Mouse (Mus musculus): ENCODE measurements at regions not wholly inside any gene's neighbourhood (a gene's known extent, or its start where the extent isn't known, plus 50 kb on each side); places are given as distances from the start of the nearest gene placed in this dataset.

DNA sequence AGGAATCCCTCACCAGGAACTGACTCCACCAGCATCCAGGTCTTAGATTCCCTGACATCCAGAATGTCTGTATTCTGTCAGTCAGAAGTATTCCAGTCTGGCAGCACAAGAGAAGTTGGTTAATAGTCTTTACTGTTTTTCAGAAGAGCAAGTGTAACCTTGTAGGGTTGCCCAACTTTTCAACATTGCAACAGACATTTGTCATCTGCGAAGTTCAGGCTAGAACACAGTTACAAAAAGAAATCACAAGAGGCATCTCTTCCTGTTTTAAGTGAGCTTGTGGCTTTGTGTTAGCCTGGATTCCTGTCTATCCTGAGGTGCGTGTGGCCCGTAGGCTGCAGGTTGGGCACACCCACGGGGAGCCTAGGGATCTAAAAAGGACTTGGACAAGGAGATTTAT, 158.0 kb upstream of the Ankrd55 start:
- H3K4me2 ChIP-seq (ENCODE audit: low read depth) = no peak overlapping the region
- no peaks in the 10 kb centered on the region for H3K79me2 ChIP-seq (ENCODE audit: control insufficient read depth, insufficient read depth)
- H3K4me3 ChIP-seq = no peak overlapping the region
- TF ChIP-seq SRF (IDR thresholded peaks at IDR 0.05; ENCODE audit: control insufficient read depth, insufficient read length, low read depth) (no peak), MAX (IDR thresholded peaks at IDR 0.05; ENCODE audit: low read depth) (no peak), TCF3 (IDR thresholded peaks at IDR 0.05; ENCODE audit: insufficient read length, low read depth) (no peak), E2F4 (IDR thresholded peaks at IDR 0.05; ENCODE audit: insufficient read depth) (no peak), POLR2AphosphoS2 (IDR thresholded peaks at IDR 0.05; ENCODE audit: insufficient read length, low read depth) (no peak), MYOG (IDR thresholded peaks at IDR 0.05; ENCODE audit: control insufficient read depth in 1 of 3, insufficient read depth in 1 of 3, insufficient read length in 2 of 3, low read depth in 2 of 3) (no peak), CEBPB (IDR thresholded peaks at IDR 0.05; ENCODE audit: insufficient read depth, poor library complexity, severe bottlenecking) (no peak), TCF12 (IDR thresholded peaks at IDR 0.05; ENCODE audit: insufficient read depth, poor library complexity, severe bottlenecking) (no peak), REST (IDR thresholded peaks at IDR 0.05; ENCODE audit: insufficient read depth, insufficient read length) (no peak), USF1 (IDR thresholded peaks at IDR 0.05; ENCODE audit: low read depth) (no peak), POLR2A (IDR thresholded peaks at IDR 0.05; ENCODE audit: insufficient read length, low read depth) (no peak), MYOD1 (IDR thresholded peaks at IDR 0.05; ENCODE audit: control insufficient read depth in 1 of 3, insufficient read length in 2 of 3, low read depth in 2 of 3) (no peak)
- H3ac ChIP-seq (ENCODE audit: control insufficient read depth, insufficient read length) = no peak overlapping the region
- no peaks in the 10 kb centered on the region for H3K36me3 ChIP-seq (ENCODE audit: control insufficient read depth, insufficient read depth)
- H3K27me3 ChIP-seq (ENCODE audit: control insufficient read depth, insufficient read depth, insufficient read length) = no peaks in the 10 kb centered on the region

DNA sequence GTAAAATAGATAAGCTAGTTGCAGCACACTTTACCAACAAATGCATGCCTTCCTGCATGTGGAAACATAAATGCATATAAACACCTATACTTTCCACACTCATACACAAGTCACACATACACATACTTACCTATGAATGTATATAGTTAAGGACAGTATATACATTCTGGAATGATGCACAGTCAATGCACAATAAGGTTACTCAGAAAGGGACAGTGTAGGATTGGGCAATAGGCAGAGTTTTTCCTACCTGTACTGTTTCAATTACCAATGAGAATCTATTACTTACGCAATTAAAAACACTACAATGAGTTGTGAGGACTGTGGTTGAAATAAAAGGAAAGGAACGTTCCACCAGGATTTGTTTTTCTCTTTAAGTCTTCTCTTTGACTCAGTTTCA, 157.5 kb upstream of the Ankrd55 start:
- Histone ChIP-seq H3K27me3 (ENCODE audit: control insufficient read depth, insufficient read depth, insufficient read length) (no peaks in the 10 kb centered on the region), H3K36me3 (ENCODE audit: control insufficient read depth, insufficient read depth) (no peaks in the 10 kb centered on the region), H3K4me3 (no peak overlapping the region), H3K4me2 (ENCODE audit: low read depth) (no peak overlapping the region), H3K79me2 (ENCODE audit: control insufficient read depth, insufficient read depth) (no peaks in the 10 kb centered on the region), H3ac (ENCODE audit: control insufficient read depth, insufficient read length) (no peak overlapping the region)
- no peak for TF ChIP-seq TCF3 (IDR thresholded peaks at IDR 0.05; ENCODE audit: insufficient read length, low read depth)
- no peak for TF ChIP-seq MYOD1 (IDR thresholded peaks at IDR 0.05; ENCODE audit: control insufficient read depth in 1 of 3, insufficient read length in 2 of 3, low read depth in 2 of 3)
- TF ChIP-seq MYOG (IDR thresholded peaks at IDR 0.05; ENCODE audit: control insufficient read depth in 1 of 3, insufficient read depth in 1 of 3, insufficient read length in 2 of 3, low read depth in 2 of 3) = no peak
- TF ChIP-seq SRF (IDR thresholded peaks at IDR 0.05; ENCODE audit: control insufficient read depth, insufficient read length, low read depth) = no peak
- TF ChIP-seq POLR2AphosphoS2 (IDR thresholded peaks at IDR 0.05; ENCODE audit: insufficient read length, low read depth) = no peak
- TF ChIP-seq MAX (IDR thresholded peaks at IDR 0.05; ENCODE audit: low read depth) = no peak
- TF ChIP-seq TCF12 (IDR thresholded peaks at IDR 0.05; ENCODE audit: insufficient read depth, poor library complexity, severe bottlenecking) = no peak

DNA sequence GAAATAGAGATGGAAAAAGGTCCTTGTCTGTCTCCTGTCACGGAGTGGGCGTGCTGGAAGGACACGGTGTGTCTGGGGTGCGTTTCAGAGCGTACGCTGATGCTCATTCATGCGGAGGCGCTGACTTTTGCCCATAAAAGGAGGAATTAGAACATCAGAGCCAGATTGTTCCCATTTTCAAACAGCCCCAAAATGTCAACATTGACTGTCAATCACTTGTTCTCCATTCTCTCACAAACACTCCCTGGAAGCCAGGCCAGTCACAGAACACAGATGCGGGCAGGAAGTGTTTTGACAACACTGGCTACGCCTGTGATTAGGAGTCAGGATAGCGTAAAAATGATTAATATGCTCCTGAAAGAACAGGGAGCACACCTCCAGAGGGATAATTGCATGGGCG, 157.1 kb upstream of the Ankrd55 start:
- H3K4me3 ChIP-seq = no peak overlapping the region
- no peak overlapping the region for H3K4me2 ChIP-seq (ENCODE audit: low read depth)
- H3K79me2 ChIP-seq (ENCODE audit: control insufficient read depth, insufficient read depth) = no peaks in the 10 kb centered on the region
- no peaks in the 10 kb centered on the region for H3K36me3 ChIP-seq (ENCODE audit: control insufficient read depth, insufficient read depth)
- H3ac ChIP-seq (ENCODE audit: control insufficient read depth, insufficient read length) = no peak overlapping the region
- TF ChIP-seq CEBPB (IDR thresholded peaks at IDR 0.05; ENCODE audit: insufficient read depth, poor library complexity, severe bottlenecking) (no peak), USF1 (IDR thresholded peaks at IDR 0.05; ENCODE audit: low read depth) (no peak), MYOG (IDR thresholded peaks at IDR 0.05; ENCODE audit: control insufficient read depth in 1 of 3, insufficient read depth in 1 of 3, insufficient read length in 2 of 3, low read depth in 2 of 3) (no peak), POLR2AphosphoS2 (IDR thresholded peaks at IDR 0.05; ENCODE audit: insufficient read length, low read depth) (no peak), POLR2A (IDR thresholded peaks at IDR 0.05; ENCODE audit: insufficient read length, low read depth) (no peak), SRF (IDR thresholded peaks at IDR 0.05; ENCODE audit: control insufficient read depth, insufficient read length, low read depth) (no peak), MAX (IDR thresholded peaks at IDR 0.05; ENCODE audit: low read depth) (no peak), E2F4 (IDR thresholded peaks at IDR 0.05; ENCODE audit: insufficient read depth) (no peak), MYOD1 (IDR thresholded peaks at IDR 0.05; ENCODE audit: control insufficient read depth in 1 of 3, insufficient read length in 2 of 3, low read depth in 2 of 3) (no peak), TCF3 (IDR thresholded peaks at IDR 0.05; ENCODE audit: insufficient read length, low read depth) (no peak), TCF12 (IDR thresholded peaks at IDR 0.05; ENCODE audit: insufficient read depth, poor library complexity, severe bottlenecking) (no peak), REST (IDR thresholded peaks at IDR 0.05; ENCODE audit: insufficient read depth, insufficient read length) (no peak)
- no peaks in the 10 kb centered on the region for H3K27me3 ChIP-seq (ENCODE audit: control insufficient read depth, insufficient read depth, insufficient read length)

DNA sequence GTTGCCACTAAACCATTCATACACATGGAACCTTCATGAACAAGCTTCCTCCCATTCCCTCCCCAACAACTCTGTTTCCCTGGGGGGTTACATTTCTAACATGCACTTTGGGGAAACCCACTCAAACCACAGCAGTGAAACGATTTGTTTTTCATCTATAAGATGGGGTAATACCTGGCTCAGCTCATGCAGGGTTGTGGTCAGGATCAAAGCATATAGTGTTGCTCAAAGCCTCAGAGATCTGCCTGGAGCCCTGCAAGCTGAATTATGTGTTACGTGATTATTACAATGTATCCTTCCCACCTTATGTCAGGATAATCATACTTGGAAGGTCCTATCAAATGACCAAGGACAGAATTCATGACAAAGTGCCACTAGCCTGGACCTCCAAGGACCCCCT, 154.5 kb upstream of the Ankrd55 start:
- no peaks in the 10 kb centered on the region for H3K36me3 ChIP-seq (ENCODE audit: control insufficient read depth, insufficient read depth)
- no peaks in the 10 kb centered on the region for H3K79me2 ChIP-seq (ENCODE audit: control insufficient read depth, insufficient read depth)
- H3K27me3 ChIP-seq (ENCODE audit: control insufficient read depth, insufficient read depth, insufficient read length) = no peaks in the 10 kb centered on the region
- no peak overlapping the region for H3K4me2 ChIP-seq (ENCODE audit: low read depth)
- H3K4me3 ChIP-seq = no peak overlapping the region
- TF ChIP-seq POLR2AphosphoS2 (IDR thresholded peaks at IDR 0.05; ENCODE audit: insufficient read length, low read depth) = no peak
- no peak for TF ChIP-seq USF1 (IDR thresholded peaks at IDR 0.05; ENCODE audit: low read depth)
- TF ChIP-seq SRF (IDR thresholded peaks at IDR 0.05; ENCODE audit: control insufficient read depth, insufficient read length, low read depth) = no peak
- TF ChIP-seq MYOG (IDR thresholded peaks at IDR 0.05; ENCODE audit: control insufficient read depth in 1 of 3, insufficient read depth in 1 of 3, insufficient read length in 2 of 3, low read depth in 2 of 3) = no peak
- TF ChIP-seq E2F4 (IDR thresholded peaks at IDR 0.05; ENCODE audit: insufficient read depth) = no peak
- no peak for TF ChIP-seq TCF12 (IDR thresholded peaks at IDR 0.05; ENCODE audit: insufficient read depth, poor library complexity, severe bottlenecking)
- TF ChIP-seq TCF3 (IDR thresholded peaks at IDR 0.05; ENCODE audit: insufficient read length, low read depth) = no peak
- no peak for TF ChIP-seq MAX (IDR thresholded peaks at IDR 0.05; ENCODE audit: low read depth)
- H3ac ChIP-seq (ENCODE audit: control insufficient read depth, insufficient read length) = no peak overlapping the region

DNA sequence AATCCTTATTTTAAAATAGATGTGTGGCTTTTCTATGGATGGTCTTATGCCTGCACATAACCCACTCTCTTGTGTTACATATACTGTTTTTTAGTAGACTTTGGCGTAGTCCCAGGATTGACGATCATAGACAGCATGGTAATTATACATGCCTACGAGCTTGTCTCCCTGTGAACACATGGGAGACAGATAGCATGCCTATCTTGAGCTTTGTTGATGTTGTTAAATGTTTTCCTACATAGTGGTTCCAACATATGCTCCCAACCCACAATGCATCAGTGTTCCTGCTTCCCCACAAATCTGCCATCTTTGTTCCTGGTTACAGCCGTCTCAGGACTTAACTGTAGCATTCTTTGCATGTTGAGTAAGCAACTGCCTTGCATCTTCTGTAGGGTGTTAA, 153.6 kb upstream of the Ankrd55 start:
- no peaks in the 10 kb centered on the region for H3K79me2 ChIP-seq (ENCODE audit: control insufficient read depth, insufficient read depth)
- H3ac ChIP-seq (ENCODE audit: control insufficient read depth, insufficient read length) = no peak overlapping the region
- H3K27me3 ChIP-seq (ENCODE audit: control insufficient read depth, insufficient read depth, insufficient read length) = no peaks in the 10 kb centered on the region
- H3K4me2 ChIP-seq (ENCODE audit: low read depth) = no peak overlapping the region
- no peak for TF ChIP-seq POLR2A (IDR thresholded peaks at IDR 0.05; ENCODE audit: insufficient read length, low read depth)
- no peak for TF ChIP-seq POLR2AphosphoS2 (IDR thresholded peaks at IDR 0.05; ENCODE audit: insufficient read length, low read depth)
- TF ChIP-seq USF1 (IDR thresholded peaks at IDR 0.05; ENCODE audit: low read depth) = no peak
- TF ChIP-seq MAX (IDR thresholded peaks at IDR 0.05; ENCODE audit: low read depth) = no peak
- no peak for TF ChIP-seq REST (IDR thresholded peaks at IDR 0.05; ENCODE audit: insufficient read depth, insufficient read length)
- no peak for TF ChIP-seq MYOD1 (IDR thresholded peaks at IDR 0.05; ENCODE audit: control insufficient read depth in 1 of 3, insufficient read length in 2 of 3, low read depth in 2 of 3)
- TF ChIP-seq SRF (IDR thresholded peaks at IDR 0.05; ENCODE audit: control insufficient read depth, insufficient read length, low read depth) = no peak
- no peak for TF ChIP-seq TCF3 (IDR thresholded peaks at IDR 0.05; ENCODE audit: insufficient read length, low read depth)
- no peak for TF ChIP-seq E2F4 (IDR thresholded peaks at IDR 0.05; ENCODE audit: insufficient read depth)
- TF ChIP-seq CEBPB (IDR thresholded peaks at IDR 0.05; ENCODE audit: insufficient read depth, poor library complexity, severe bottlenecking) = no peak
- no peak for TF ChIP-seq TCF12 (IDR thresholded peaks at IDR 0.05; ENCODE audit: insufficient read depth, poor library complexity, severe bottlenecking)
- no peak for TF ChIP-seq MYOG (IDR thresholded peaks at IDR 0.05; ENCODE audit: control insufficient read depth in 1 of 3, insufficient read depth in 1 of 3, insufficient read length in 2 of 3, low read depth in 2 of 3)
- H3K4me3 ChIP-seq = no peak overlapping the region
- H3K36me3 ChIP-seq (ENCODE audit: control insufficient read depth, insufficient read depth) = no peaks in the 10 kb centered on the region

Measured in myocyte (in vitro differentiated cells).